Mouse (Mus musculus) spleen, postnatal 36 days (tissue): Measurements from ENCODE around the gene Krtap21-1.

ENCODE experiments used
- DNase-seq, 2 experiments: peaks; one replicate each; pipeline ENCODE4 v3.0.0; 2022; ENCODE audit warnings: low spot score in 2 of 2, mixed read lengths in 1 of 2

The Krtap21-1 gene

DNA sequence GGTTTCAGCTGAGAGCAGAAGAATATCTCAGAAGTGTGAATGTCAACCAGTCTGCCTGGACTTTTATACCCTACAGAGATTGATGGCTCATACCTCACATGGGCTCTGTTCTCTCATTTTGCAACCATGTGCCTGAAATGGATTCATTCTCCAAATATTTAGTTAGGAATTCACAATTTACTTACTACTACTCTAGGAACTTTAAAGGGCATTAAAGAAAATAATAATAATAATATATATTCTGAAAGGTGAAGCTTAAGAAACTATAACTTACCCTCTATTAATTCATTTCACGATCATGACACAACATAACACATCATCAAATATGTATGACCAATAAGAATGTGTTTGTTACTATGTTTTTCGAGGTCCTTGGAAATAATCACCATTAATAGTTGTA lies at the start of gene Krtap21-1:
Gene Krtap21-1, minus strand, starts transcription at position 101 of the 400 bp plus-strand sequence.
- no peak for DNase-seq

DNA sequence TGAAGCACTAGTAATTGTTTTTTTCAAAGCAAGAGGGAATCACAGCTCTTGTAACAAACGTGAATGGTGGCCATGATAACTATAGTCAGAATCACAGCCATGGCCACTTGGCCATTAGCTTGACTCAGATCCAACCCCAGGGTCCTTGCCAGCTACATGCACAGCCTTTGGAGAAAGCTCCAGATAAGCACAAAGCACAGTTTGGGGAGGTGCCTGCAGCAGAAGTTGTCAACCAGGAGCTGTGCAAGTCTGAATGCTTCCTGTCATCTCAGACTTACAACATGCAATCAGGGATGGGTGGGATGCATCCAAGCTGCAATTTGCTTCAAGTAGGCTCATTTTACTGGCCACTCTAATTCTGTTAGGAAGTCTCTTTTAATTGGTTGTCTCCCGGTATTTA lies 25.9 kb upstream of the Krtap21-1 start:
- DNase-seq, result no peak

DNA sequence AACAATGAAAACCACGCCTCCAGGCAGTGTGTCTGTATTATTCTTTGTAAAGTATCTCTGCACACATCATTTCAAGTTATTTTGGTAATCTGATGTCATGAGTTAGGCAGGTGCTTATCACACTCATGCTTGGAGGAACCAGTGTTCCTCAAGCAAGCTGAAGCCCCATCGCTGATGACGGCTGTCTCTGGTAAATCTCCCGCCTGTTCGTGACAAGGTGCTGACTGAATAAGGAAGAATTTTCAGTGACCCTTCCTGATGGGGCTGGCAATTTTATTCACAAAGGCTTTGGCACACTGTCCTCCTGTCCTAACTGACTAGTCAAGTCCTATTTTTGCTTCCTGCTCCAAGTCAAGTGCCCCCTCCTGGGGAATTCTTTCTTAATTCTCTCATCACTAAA lies 21.6 kb upstream of the Krtap21-1 start:
- no peak for DNase-seq

DNA sequence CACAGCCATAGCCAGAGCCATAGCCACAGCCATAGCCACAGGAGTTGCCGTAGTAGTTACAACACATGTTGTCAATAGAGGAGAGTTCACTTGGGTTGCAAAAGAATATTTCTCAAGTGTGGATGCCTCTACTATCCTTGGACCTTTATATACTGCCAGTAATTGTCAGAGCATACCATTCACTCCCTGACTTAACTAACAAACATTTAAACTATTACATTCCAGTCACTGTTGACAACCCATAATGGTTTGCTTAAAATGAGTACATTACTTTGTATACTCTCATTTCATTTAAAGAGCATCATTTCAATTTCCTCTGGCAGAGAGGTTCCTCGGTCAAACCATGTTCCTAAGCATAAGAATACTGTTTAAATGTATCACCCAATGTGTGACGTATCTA lies 16.3 kb upstream of the Krtap21-1 start, which contains the start of gene Krtap6-2:
Gene Krtap6-2, minus strand, starts transcription at position 101 of the 400 bp plus-strand sequence.
- DNase-seq, result no peak

DNA sequence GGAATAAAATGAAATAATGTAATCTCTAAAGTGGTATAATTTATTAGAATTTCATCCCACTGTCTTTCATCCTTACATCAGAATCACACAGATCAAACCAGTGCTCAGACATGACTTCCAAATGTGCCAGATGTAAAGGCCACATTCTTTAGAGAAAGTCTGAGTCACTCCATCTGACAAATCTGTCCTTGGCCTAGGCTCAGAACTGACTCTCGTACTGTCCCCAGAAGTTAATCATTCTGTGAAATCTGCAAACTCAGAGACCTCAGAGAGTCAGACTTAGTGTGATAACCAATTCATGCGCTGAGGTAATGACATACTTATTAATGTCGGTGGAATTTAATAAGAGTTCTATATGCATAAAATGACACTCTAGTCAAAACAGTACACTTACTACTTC lies 12.6 kb upstream of the Krtap21-1 start:
- DNase-seq, result no peak

DNA sequence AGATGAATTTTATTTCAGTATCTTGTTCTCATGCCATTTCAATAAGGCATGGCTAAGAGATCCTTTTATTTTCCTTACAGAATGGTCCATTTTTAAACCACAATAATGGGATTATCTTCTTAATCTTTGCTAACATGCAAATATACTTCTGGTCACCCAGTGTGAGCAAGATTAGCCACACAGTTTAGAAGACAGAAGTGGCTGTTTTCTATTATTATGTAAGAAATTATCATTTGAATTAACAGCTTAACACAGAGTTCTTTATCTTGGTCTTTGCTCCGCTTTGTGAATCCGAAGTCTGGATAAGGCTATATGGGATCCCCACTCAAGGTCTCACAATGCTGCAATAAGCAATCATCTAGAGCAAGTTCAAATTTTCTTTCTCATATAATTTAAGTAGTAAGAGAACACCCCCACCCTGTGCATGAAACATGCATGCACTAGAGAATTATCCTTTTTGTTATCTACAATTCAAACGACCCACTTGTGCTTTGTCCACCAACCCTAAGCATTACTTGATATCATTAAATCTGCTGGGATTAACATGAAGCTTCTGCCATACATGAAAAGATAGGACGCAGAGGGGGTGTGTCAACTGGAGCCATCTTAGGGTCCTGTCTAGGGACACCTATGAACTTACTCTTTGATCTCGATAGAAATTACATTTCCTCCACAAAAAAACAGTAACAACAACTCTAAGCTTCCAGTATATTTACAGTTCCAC lies 6.8 kb upstream of the Krtap21-1 start:
- no peak for DNase-seq

DNA sequence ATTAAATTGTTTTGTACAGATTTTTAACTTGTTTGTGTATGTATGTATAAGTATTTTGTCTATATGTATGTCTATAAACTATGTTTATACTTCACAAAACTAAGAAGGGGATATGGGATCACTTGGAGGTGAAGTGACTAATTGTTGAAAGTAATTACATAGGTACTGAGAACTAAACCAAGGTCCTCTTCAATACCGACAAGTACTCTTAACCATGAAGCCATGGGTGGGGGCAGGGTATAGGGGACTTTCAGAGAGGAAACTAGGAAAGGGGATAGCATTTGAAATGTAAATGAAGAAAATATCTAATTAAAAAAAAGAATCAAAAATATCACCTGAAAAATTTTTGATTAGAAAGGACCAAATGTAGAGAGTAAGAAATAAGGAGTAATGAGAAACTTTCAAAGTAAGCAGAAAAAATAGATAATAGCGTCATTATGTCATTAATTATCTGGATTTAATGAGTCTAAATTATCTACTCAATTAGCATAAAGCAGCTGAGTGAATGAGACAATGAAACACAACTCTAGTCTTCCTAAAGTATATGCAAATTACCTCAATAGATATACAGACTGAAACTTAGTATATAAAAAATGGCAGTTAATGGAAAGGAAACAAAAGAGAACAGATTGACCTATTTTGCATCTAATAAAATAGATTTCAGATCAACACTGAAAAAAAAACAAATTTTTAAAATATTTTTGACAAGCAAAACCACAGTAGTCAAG lies 30.8 kb downstream of the Krtap21-1 start:
- DNase-seq, result no peak
